Mouse (Mus musculus): ENCODE measurements around the gene Arpc3.

Gene Arpc3

GRCm38 (mm10) chr5:122391786-122392180, at the start of gene Arpc3:
Gene Arpc3, plus strand, starts transcription at chr5:122391878.
- peak; percentile 92 for DNase-seq

DNA sequence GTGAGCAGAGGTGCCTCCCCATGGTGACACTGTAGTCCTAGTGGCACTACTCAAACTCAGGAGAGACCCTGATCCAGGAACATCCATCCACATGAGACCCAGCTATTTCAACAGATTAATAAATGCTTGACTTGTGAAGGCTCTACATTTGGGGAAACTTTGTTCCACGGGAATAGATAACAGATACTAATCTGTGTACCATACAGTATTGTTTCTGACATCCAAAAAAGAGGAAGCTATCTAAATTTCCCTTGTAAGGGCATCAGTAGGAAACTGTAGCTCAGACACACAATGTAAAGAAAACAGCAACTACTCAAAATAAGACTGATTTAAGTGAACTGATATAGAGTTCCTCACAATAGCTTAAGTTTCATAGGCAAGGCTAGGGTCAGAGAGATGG, 48.8 kb upstream of the Arpc3 start:
- DNase-seq: no peak

DNA sequence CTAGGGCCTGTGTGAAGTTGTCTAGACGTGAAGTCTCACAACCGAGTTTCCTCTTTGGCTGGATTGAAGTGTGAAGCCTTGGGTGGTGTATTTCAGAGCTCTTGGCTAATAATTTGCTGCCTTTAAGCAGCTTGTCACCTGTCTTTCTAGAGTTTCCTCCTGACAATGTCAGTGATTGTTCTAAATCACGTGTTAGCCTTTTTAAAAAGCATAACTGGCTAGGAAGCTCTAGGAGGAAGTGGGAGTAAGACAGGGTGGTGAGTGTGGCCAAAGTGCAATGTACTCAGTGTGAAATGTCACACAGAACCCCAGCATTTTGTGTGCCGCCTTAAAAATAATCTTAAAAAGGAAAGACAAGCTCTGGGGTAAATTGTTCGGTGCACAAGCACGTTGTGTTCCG, 47.9 kb upstream of the Arpc3 start:
- DNase-seq: no peak

GRCm38 (mm10) chr5:122344260-122344659, 47.4 kb upstream of the Arpc3 start:
- peak; percentile 83 for DNase-seq

- DNase-seq: no peak
Observed at GRCm38 (mm10) chr5:122345777-122346176, 45.9 kb upstream of the Arpc3 start.

DNA sequence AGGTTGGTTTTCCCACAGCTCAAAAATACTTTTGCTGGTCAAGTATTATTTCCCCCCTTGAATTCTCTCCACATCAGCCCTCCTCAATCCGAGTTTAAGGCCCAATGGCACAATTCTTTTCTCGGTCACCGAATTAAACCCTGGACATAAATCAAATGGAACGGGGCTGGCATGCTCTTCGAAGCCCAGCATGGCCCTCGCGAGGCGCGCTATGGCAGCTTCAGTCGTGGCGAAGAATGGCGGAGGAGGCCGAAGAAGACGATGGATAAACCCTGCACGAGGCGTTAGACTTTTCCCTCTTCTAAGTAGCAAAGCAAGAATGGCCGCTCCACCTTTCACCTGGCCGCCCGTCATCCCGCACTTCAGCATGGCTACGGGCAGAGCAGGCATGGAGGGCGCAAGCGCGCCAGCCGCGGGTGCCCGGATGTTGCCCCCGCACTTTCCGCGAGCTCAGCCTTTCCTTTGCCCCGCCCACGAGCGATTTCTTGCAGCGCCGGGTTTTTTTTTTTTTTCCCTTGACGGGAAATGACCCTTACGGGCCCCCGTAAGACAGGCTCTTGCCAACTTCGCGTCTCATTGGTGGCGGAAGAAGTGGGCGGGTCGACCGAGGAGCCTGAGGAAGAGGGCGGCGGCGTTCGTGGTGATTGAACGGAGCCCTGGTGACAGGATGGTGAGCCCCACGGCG, 37.7 kb upstream of the Arpc3 start, which contains the start of the genes Rad9b and Vps29:
Gene Rad9b, minus strand, starts transcription at position 427 of the 685 bp plus-strand sequence.
Gene Vps29, plus strand, starts transcription at position 563 of the 685 bp plus-strand sequence.
- peak; percentile 99 for DNase-seq

DNA sequence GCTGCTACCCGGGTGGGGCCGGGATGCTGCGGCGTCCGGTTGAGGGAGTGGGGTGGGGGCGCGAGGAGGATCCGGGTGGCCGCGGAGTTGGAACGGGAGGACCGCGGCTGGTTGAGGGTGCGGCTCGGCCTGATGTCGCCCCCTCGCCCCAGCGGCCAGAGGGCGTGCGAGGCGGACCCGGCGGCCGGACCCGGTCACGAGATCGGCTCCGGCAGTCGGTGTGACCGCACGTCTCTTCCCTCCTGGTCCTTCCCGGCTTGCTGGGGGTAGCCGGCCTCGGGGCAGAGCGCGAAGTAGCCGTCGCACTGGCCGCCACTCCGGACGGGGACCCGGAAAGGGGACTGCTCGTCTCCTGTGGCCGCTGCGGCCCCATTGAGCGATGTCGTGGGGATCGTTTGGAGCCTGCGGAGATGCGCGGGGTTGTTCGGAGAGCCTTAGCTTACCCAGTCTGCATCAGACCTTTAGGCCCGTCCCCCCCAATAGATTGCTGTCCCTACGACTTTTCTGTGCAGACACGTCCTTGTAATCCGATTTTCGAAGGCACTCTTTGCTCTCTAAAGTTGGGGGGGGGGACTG, 37.1 kb upstream of the Arpc3 start:
- no peak for DNase-seq

DNA sequence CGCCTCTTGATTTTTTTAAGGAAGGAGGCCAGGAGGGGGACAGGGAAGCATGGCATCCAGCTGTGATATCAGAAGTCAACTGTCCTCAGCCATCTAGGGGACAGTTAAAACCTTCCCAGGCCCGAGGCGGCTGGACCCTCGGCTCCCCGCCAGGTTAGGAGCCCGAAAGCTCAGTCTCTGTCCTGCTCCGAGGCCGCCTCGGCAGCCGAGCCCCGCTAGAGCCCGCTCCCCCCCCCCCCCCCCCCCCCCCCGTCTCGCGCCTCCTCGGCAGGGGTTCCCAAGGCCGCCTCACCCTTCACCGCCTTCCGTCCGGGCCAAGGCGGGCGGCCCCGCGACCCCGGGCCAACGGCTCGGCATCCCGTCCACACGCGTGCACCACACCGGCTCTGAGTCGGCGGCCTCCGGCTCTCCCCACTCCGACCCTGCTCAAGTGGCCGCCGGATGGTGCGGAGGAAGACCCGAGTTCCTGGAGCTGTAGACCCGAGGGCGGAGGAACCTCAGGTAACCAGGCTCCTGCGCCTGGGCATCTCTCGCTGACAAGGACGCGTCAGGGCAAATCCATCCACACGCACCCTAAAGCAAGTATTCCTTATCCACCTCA, 20.0 kb upstream of the Arpc3 start, which contains the start of gene Gpn3:
Gene Gpn3, plus strand, starts transcription at position 286 of the 601 bp plus-strand sequence.
- DNase-seq: peak; percentile 41

DNA sequence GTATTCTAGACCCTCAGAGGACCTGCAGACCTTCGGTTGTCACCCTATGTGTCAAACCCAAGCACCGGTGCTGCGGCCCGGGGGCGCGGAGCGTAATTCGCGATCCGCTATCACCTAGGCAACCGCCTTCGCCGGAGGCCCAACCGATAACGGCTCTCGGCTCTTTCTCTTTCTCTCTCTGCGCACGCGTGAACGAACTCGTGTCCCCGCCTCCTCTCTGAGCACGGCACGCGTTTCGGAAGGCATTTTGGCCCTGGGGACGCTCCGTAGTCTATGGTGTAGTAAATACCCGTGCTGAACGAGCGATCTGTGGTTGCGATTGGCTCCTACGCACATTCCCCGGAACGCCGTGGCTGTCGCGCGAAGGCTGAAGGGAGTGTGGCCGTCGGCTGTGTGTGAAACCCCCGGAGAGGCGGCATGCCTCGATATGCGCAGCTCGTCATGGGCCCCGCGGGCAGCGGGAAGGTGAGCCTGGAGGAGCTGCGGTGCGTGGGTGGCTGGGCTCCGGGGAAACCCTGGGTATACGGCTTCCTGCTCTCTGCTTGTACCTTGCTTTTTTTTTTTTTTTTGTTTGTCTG, 19.4 kb upstream of the Arpc3 start, which contains the start of gene Fam216a:
Gene Fam216a, minus strand, starts transcription at position 173 of the 578 bp plus-strand sequence.
- DNase-seq: peak; percentile 99

DNA sequence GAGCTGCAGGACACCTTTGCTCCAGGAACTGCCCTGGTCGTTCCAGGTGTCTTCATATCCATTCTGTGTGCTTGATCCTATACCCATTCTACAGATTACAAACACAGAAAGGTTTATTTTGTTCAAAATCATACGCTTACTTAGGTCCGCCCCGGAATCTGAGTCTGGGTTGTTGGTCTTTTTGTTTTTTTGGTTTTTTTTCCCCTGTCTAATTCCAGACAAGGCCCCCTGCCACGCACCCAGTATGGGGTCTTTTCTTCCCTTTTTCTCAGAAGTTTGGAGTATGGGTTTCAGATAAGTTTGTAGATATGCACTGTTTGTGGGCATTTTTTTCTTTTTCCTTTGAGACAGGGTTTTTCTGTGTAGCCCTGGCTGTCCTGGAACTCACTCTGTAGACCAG, 18.8 kb upstream of the Arpc3 start:
- DNase-seq: no peak

- no peak for DNase-seq
Observed at GRCm38 (mm10) chr5:122377101-122377833, 14.4 kb upstream of the Arpc3 start.

GRCm38 (mm10) chr5:122378171-122378570, 13.5 kb upstream of the Arpc3 start:
- no peak for DNase-seq

- DNase-seq: peak; percentile 80
Observed at GRCm38 (mm10) chr5:122379374-122380155, 12.1 kb upstream of the Arpc3 start.

DNA sequence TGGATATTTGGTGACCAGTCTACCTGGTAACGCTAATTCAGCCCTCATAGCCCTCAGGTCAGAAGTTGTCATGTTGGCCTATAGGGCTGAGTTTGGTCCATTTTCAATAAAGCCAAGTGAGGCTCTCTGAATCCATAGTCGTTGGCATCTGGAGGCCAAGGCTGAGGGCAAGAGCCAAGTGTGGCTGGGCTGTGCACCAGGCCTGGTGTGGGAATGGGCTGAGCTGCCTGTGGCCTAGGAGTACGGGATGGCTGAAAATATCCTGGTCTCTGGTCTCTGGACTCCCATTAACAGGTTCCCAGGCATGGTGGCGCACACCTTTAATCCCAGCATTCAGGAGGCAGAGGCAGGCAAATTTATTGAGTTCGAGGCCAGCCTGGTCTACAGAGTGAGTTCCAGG, 1.7 kb upstream of the Arpc3 start:
- DNase-seq: no peak

GRCm38 (mm10) chr5:122390671-122391070, 1.0 kb upstream of the Arpc3 start:
- no peak for DNase-seq

GRCm38 (mm10) chr5:122391178-122391785, 396 bp upstream of the Arpc3 start:
- DNase-seq: no peak

- no peak for DNase-seq
Observed at GRCm38 (mm10) chr5:122392227-122393004, 738 bp downstream of the Arpc3 start.

DNA sequence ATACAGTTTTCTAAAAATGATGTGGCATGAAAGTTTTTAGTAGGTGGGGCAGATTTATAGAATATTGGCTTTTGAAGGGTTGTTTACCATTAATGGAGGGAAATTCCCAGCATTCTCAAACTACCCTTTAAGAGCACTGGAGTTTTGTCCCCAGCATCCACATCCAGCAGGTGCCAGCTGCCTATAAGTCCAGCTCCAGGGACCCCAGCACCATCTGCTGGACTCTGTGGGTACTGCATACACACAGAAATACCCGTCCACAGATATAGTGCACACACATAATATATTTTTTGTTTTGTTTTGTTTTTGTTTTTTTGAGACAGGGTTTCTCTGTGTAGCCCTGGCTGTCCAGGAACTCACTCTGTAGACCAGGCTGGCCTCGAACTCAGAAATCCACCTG, 2.2 kb downstream of the Arpc3 start:
- DNase-seq: peak; percentile 66

GRCm38 (mm10) chr5:122396791-122397190, 5.1 kb downstream of the Arpc3 start:
- no peak for DNase-seq

- no peak for DNase-seq
Observed at GRCm38 (mm10) chr5:122397495-122397894, 5.8 kb downstream of the Arpc3 start.

- DNase-seq: no peak
Observed at GRCm38 (mm10) chr5:122399871-122400270, 8.2 kb downstream of the Arpc3 start.
